Mouse (Mus musculus) ES-Bruce4 (cell line): ENCODE measurements around the gene Ephb6.

Experiments used
- CTCF ChIP-seq: IDR thresholded peaks from one replicate; pipeline ENCODE4 v1.8.1; 2011; ENCODE audit warnings: low read depth, low read length
- POLR2A ChIP-seq: IDR thresholded peaks from one replicate; pipeline ENCODE4 v1.8.1; 2011; ENCODE audit warnings: low read length; ENCODE audit not compliant: insufficient read depth

- TF ChIP-seq CTCF: no peak
- no peak for TF ChIP-seq POLR2A
Measured at GRCm38 (mm10) chr6:41576526-41577097, 28.7 kb upstream of the Ephb6 start.
